Mouse (Mus musculus) C2C12 (cell line): ENCODE measurements at regions not wholly inside any gene's neighbourhood (a gene's known extent, or its start where the extent isn't known, plus 50 kb on each side); places are given as distances from the start of the nearest gene placed in this dataset.

Experiments
- CTCF ChIP-seq: IDR thresholded peaks from one replicate; pipeline ENCODE4 v1.5.1; 2011; ENCODE audit not compliant: control insufficient read depth, insufficient read depth, insufficient read length
- MAX ChIP-seq: IDR thresholded peaks from one replicate; pipeline ENCODE4 v1.6.1; 2011; ENCODE audit warnings: mild to moderate bottlenecking, control low read depth
- USF1 ChIP-seq: IDR thresholded peaks from one replicate; pipeline ENCODE4 v1.6.1; 2011; ENCODE audit warnings: low read depth, mild to moderate bottlenecking, control low read depth, moderate library complexity

GRCm38 (mm10) chr11:19120871-19121270 is 102.1 kb upstream of the Meis1 start:
- TF ChIP-seq CTCF, result no peak
- TF ChIP-seq MAX, result no peak
- TF ChIP-seq USF1, result no peak
